Comparison of ENCODE assay signal across 10 mouse cellular contexts in genomic region chr19:36689205-36689604, GRCm38 (mm10). TPM values are rescaled to one million over a fixed set of nuclear protein-coding genes. Genes with fewer than 3 reads are reported as not detected.
A peak's percentile ranks its signal among the peaks of the same experiment; 100 is the strongest.
DNase-seq lines count a peak whose midpoint lies in the region; ATAC-seq and TF ChIP-seq lines count a peak whose summit lies in the region.
"Had no signal": no experiment of that assay in that cellular context is flagged by ENCODE, and none has a peak within 500 bp of the region (broad histone marks: within the 10 kb centered on the region; RNA-seq: fewer than 3 reads in every experiment).

No protein-coding gene starts in this region.

- no peak overlapping the region for H3K4me3 ChIP-seq in forebrain, postnatal 0 days (ENCODE audit: low read depth, low read length)
- no peak overlapping the region for H3K4me3 ChIP-seq in limb, embryonic 15.5 days

- TF ChIP-seq POLR2A in brain, embryonic 14.5 days (IDR thresholded peaks at IDR 0.05; ENCODE audit: borderline replicate concordance, extremely low read depth, insufficient read depth, insufficient read length, poor library complexity, severe bottlenecking) = no peak

- peak; percentile 83 for ATAC-seq in forebrain, postnatal 0 days
- ATAC-seq in limb, embryonic 15.5 days (ENCODE audit: insufficient number of reproducible peaks, low FRiP score, low TSS enrichment, low read depth) = no peak

- no peak overlapping the region for H3K9ac ChIP-seq in forebrain, postnatal 0 days
- H3K9ac ChIP-seq in limb, embryonic 15.5 days = no peak overlapping the region
- H3K9ac ChIP-seq: liver, embryonic 14.5 days had no signal

- TF ChIP-seq CTCF in brain, embryonic 14.5 days (IDR thresholded peaks at IDR 0.05; ENCODE audit: borderline replicate concordance, extremely low read depth, insufficient read depth, insufficient read length) = no peak
- no peak for TF ChIP-seq CTCF in forebrain, postnatal 0 days (IDR thresholded peaks at IDR 0.05; ENCODE audit: low read depth)

- H3K27me3 ChIP-seq in forebrain, postnatal 0 days (ENCODE audit: insufficient read depth, low read length) = no peaks in the 10 kb centered on the region; the same call in 1 of the 2 replicates
- no peaks in the 10 kb centered on the region for H3K27me3 ChIP-seq in limb, embryonic 15.5 days

- no peak overlapping the region for H3K4me2 ChIP-seq in forebrain, postnatal 0 days (ENCODE audit: low read depth)
- H3K4me2 ChIP-seq in limb, embryonic 15.5 days = no peak overlapping the region

- H3K4me1 ChIP-seq in forebrain, postnatal 0 days (ENCODE audit: insufficient read depth) = peaks cover 11% of the 10 kb centered on the region
- H3K4me1 ChIP-seq in limb, embryonic 15.5 days = peaks cover 34% of the 10 kb centered on the region

- no peaks in the 10 kb centered on the region for H3K9me3 ChIP-seq in forebrain, postnatal 0 days (ENCODE audit: low read length)
- no peaks in the 10 kb centered on the region for H3K9me3 ChIP-seq in limb, embryonic 15.5 days

- WGBS in forebrain, postnatal 0 days = 31% methylated on average over 5 of the region's 5 CpGs
- 59% methylated on average over 5 of the region's 5 CpGs for WGBS in limb, embryonic 15.5 days

- H3K27ac ChIP-seq in forebrain, postnatal 0 days (ENCODE audit: low read depth, low read length) = peak overlapping the region; percentile 66
- H3K27ac ChIP-seq in limb, embryonic 15.5 days = peak overlapping the region; percentile 94
- H3K27ac ChIP-seq: liver, embryonic 14.5 days had no signal

- H3K36me3 ChIP-seq in forebrain, postnatal 0 days (ENCODE audit: insufficient read depth) = no peaks in the 10 kb centered on the region
- no peaks in the 10 kb centered on the region for H3K36me3 ChIP-seq in limb, embryonic 15.5 days

- peak; percentile 18 for DNase-seq in kidney, postnatal 14 days
- no peak for DNase-seq in kidney, adult 9 months
- peak; percentile 72 for DNase-seq in brain, embryonic 14.5 days (ENCODE audit: low read depth)
- peak; percentile 54 for DNase-seq in forebrain, postnatal 0 days
- no peak for DNase-seq in ovary, adult 18-20 months (ENCODE audit: low spot score)
- DNase-seq in adrenal gland, postnatal 10 days = no peak
- no peak for DNase-seq in spleen, postnatal 14 days (ENCODE audit: low spot score in 2 of 2)
- DNase-seq: cerebellum, postnatal 36 days had no signal

RNA-seq across cellular contexts. Expression of gene Ppp1r3c, which starts 47.2 kb away (rescaled TPM):
- polyA plus RNA-seq in brain, embryonic 14.5 days (2012; rRNA removed) = 4.2 and 8.7 TPM in 2 replicates
- 28.2 and 28.6 TPM in 2 replicates for total RNA-seq in forebrain, postnatal 0 days (2014; rRNA removed)
- 6.4 and 8.9 TPM in 2 replicates for polyA plus RNA-seq in forebrain, postnatal 0 days (2015; fragmentation: Nextera tagmentation; extraction: Ambion mirVana)
- polyA plus RNA-seq in limb, embryonic 15.5 days (2015; fragmentation: Nextera tagmentation; extraction: Ambion mirVana) = 20.6 and 21.4 TPM in 2 replicates
- 10 to 100 TPM; 44.4 to 47.5 TPM for total RNA-seq in adrenal gland, postnatal 10 days (2021)

Comparison
In these comparisons a context has a peak if more than half of its experiments do, and no peak if none do; other contexts are left out.
1. DNase-seq: peak in kidney, postnatal 14 days (single experiment), brain, embryonic 14.5 days (single experiment) and forebrain, postnatal 0 days (single experiment); none in kidney, adult 9 months (single experiment), ovary, adult 18-20 months (single experiment), adrenal gland, postnatal 10 days (single experiment) and spleen, postnatal 14 days (0 of 2).